Mouse (Mus musculus): ENCODE results near the gene Gm4778. TPM values are rescaled to one million over a fixed set of nuclear protein-coding genes. Genes with fewer than 3 reads are reported as not detected.

The Gm4778 gene
- polyA plus RNA-seq (2015; fragmentation: Nextera tagmentation; extraction: Ambion mirVana) = not detected in 2 replicates

GRCm38 (mm10) chr3:94263736-94264135, at the start of gene Gm4778:
Gm4778 (plus strand) TSS chr3:94264036.

GRCm38 (mm10) chr3:94309633-94310363, 46.0 kb downstream of the Gm4778 start, which contains the start of gene Them4:
Them4 (plus strand) TSS chr3:94310089.

Other genes starting within 250 kb of the Gm4778 start
- not detected in 2 replicates for gene Gm9125, start 209.2 kb upstream of the Gm4778 start, polyA plus RNA-seq (2015; fragmentation: Nextera tagmentation; extraction: Ambion mirVana)
- not detected in 2 replicates for gene Gm10697, start 191.4 kb upstream of the Gm4778 start, polyA plus RNA-seq (2015; fragmentation: Nextera tagmentation; extraction: Ambion mirVana)
- not detected in 2 replicates for gene Gm10696, start 85.8 kb upstream of the Gm4778 start, polyA plus RNA-seq (2015; fragmentation: Nextera tagmentation; extraction: Ambion mirVana)
- gene Gm5286, start 67.3 kb upstream of the Gm4778 start, polyA plus RNA-seq (2015; fragmentation: Nextera tagmentation; extraction: Ambion mirVana) = not detected in 2 replicates
- gene Them4, start 46.1 kb downstream of the Gm4778 start, polyA plus RNA-seq (2015; fragmentation: Nextera tagmentation; extraction: Ambion mirVana) = 66.1 and 69.3 TPM in 2 replicates
- gene Them5, start 78.1 kb downstream of the Gm4778 start, polyA plus RNA-seq (2015; fragmentation: Nextera tagmentation; extraction: Ambion mirVana) = 0.21 TPM in 1 of 2 replicates, not detected in the other
- 3.7 and 4.0 TPM in 2 replicates for gene C2cd4d, start 98.4 kb downstream of the Gm4778 start, polyA plus RNA-seq (2015; fragmentation: Nextera tagmentation; extraction: Ambion mirVana)
- gene Rorc, start 108.8 kb downstream of the Gm4778 start, polyA plus RNA-seq (2015; fragmentation: Nextera tagmentation; extraction: Ambion mirVana) = 0.18 and 0.51 TPM in 2 replicates
- 3.1 and 3.6 TPM in 2 replicates for gene Lingo4, start 134.5 kb downstream of the Gm4778 start, polyA plus RNA-seq (2015; fragmentation: Nextera tagmentation; extraction: Ambion mirVana)
- gene Tdrkh, start 149.2 kb downstream of the Gm4778 start, polyA plus RNA-seq (2015; fragmentation: Nextera tagmentation; extraction: Ambion mirVana) = 35.9 and 36.0 TPM in 2 replicates
- gene Mrpl9, start 179.3 kb downstream of the Gm4778 start, polyA plus RNA-seq (2015; fragmentation: Nextera tagmentation; extraction: Ambion mirVana) = 60.7 and 62.2 TPM in 2 replicates
- gene Oaz3, start 179.9 kb downstream of the Gm4778 start, polyA plus RNA-seq (2015; fragmentation: Nextera tagmentation; extraction: Ambion mirVana) = 0.80 and 0.92 TPM in 2 replicates
- gene Celf3, start 214.3 kb downstream of the Gm4778 start, polyA plus RNA-seq (2015; fragmentation: Nextera tagmentation; extraction: Ambion mirVana) = 139 and 159 TPM in 2 replicates
- 15.9 and 16.9 TPM in 2 replicates for gene Riiad1, start 216.3 kb downstream of the Gm4778 start, polyA plus RNA-seq (2015; fragmentation: Nextera tagmentation; extraction: Ambion mirVana)